Mouse (Mus musculus) G1E (cell line): Measurements from ENCODE around the gene Paox. TPM values are rescaled to one million over a fixed set of nuclear protein-coding genes. Genes with fewer than 3 reads are reported as not detected.

Experiments
- ATAC-seq: 2 replicates; pipeline ENCODE4 v1.8.0; 2016; ENCODE audit warnings: mild to moderate bottlenecking; ENCODE audit not compliant: insufficient number of reproducible peaks, poor library complexity, low FRiP score, severe bottlenecking; ENCODE audit errors: extremely low read depth
- DNase-seq: peaks from one replicate; pipeline ENCODE4 v3.0.0; 2012; ENCODE audit warnings: low spot score
- H3K27me3 ChIP-seq: 2 replicates; pipeline ENCODE4 v1.6.1; 2012; ENCODE audit warnings: mild to moderate bottlenecking, low read length, inconsistent platforms; ENCODE audit not compliant: insufficient read depth
- H3K36me3 ChIP-seq: replicated peaks from 2 replicates; pipeline ENCODE3; 2012; ENCODE audit warnings: mild to moderate bottlenecking, inconsistent platforms
- H3K4me1 ChIP-seq: 2 replicates; pipeline ENCODE4 v1.6.1; 2012; ENCODE audit warnings: low read depth, low read length, inconsistent platforms, mixed read lengths; ENCODE audit not compliant: insufficient read depth
- H3K4me3 ChIP-seq: 2 replicates; pipeline ENCODE4 v1.5.1; 2012; ENCODE audit warnings: low read depth, mild to moderate bottlenecking, inconsistent platforms, low read length, moderate library complexity, mixed read lengths
- H3K9me3 ChIP-seq: replicated peaks from 2 replicates; pipeline ENCODE4 v1.6.1; 2012; ENCODE audit warnings: inconsistent platforms
- CTCF ChIP-seq: IDR thresholded peaks from 2 replicates; pipeline ENCODE4 v1.5.1; 2012; ENCODE audit warnings: low read depth, low read length, inconsistent platforms, mixed read lengths
- GATA1 ChIP-seq: IDR thresholded peaks from 2 replicates; pipeline ENCODE4 v1.6.1; 2012; ENCODE audit warnings: borderline replicate concordance, low read length, inconsistent platforms, mixed read lengths
- GATA2 ChIP-seq: IDR thresholded peaks from 2 replicates; pipeline ENCODE4 v1.6.1; 2012; ENCODE audit warnings: low read depth, low read length, inconsistent platforms, borderline replicate concordance
- POLR2AphosphoS5 ChIP-seq: IDR thresholded peaks from 2 replicates; pipeline ENCODE4 v1.6.1; 2012; ENCODE audit warnings: low read depth, low read length, inconsistent platforms; ENCODE audit not compliant: insufficient replicate concordance
- TAL1 ChIP-seq: conservative IDR thresholded peaks from 2 replicates; pipeline ENCODE4 v1.6.1; 2012; ENCODE audit warnings: low read depth, low read length, inconsistent platforms, mixed read lengths
- polyA plus RNA-seq: library from polyadenylated mRNA; stranded (reverse); fragments of >175 nt; gene quantifications from 2 replicates; pipeline ENCODE4 v1.2.3, GENCODE M21; 2012
- total RNA-seq, 2 experiments: library from RNA; stranded (forward) in 1 of 2; stranded (reverse) in 1 of 2; fragments of 200-1000 nt in 1 of 2; fragments of >200 nt in 1 of 2; fragmentation: Nextera tagmentation in 1 of 2; gene quantifications; 2 replicates each; pipeline ENCODE4 v1.2.3; 2014 to 2017

Paox gene
- total and polyA plus RNA-seq, 3 experiments: 6.0 to 11.7 (median 10.5) TPM

DNA sequence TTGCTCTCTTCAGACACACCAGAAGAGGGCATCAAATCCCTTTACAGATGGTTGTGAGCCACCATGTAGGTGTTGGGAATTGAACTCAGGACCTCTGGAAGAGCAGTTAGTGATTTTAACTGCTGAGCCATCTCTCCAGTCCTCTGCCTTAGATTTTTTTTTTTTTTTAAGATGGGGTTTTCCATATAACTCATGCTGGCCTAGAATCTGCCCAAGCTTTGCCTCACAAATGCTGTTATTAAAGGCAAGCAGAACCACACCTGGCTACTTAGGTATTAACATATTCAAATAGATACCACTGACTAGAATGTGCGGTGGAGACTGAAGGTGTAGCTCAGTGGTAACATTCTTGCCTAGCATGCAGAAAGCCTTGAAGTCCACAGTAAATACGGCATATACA lies 4.9 kb downstream of the Paox start:
- 0 out of 2 replicates have a peak, but pooled peaks cover 2% of the 10 kb centered on the region for H3K27me3 ChIP-seq
- H3K4me1 ChIP-seq: peaks cover 41% of the 10 kb centered on the region
- ATAC-seq (no peak), DNase-seq (no peak)
- H3K36me3 ChIP-seq: no peaks in the 10 kb centered on the region
- no peaks in the 10 kb centered on the region for H3K9me3 ChIP-seq
- TF ChIP-seq POLR2AphosphoS5 (no peak), TAL1 (no peak), GATA1 (no peak), GATA2 (no peak), CTCF (no peak)
- no peak overlapping the region for H3K4me3 ChIP-seq

DNA sequence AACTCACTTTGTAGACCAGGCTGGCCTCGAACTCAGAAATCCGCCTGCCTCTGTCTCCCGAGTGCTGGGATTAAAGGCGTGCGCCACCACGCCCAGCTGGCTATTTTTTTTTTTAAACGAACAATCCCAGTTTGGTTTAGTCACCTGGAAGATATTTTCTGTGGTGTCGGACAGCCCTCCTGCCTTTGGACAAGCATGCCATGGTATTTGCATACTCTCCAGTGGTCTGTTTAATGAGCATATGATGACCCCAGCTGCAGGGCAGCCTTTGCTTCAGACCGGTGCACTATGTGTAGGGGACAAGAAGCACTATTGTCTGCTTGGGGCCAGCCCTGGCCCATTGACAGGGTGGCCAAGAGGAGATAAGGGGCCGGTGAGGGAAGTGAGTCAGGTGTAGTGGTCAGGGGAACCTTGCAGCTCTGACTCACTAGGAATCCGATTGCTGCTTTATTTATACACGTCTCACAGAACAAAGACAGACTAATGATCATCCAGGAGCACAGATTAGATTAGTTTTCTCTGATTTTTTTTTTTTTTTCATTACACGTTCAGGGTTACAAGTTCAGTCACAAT lies 5.8 kb downstream of the Paox start:
- peaks cover 41% of the 10 kb centered on the region for H3K4me1 ChIP-seq
- no peak for ATAC-seq
- no peaks in the 10 kb centered on the region for H3K9me3 ChIP-seq
- no peak for DNase-seq
- TF ChIP-seq POLR2AphosphoS5 (no peak), TAL1 (no peak), CTCF (no peak), GATA2 (no peak)
- H3K27me3 ChIP-seq: 0 out of 2 replicates have a peak, but pooled peaks cover 2% of the 10 kb centered on the region
- H3K4me3 ChIP-seq: no peak overlapping the region
- no peaks in the 10 kb centered on the region for H3K36me3 ChIP-seq

DNA sequence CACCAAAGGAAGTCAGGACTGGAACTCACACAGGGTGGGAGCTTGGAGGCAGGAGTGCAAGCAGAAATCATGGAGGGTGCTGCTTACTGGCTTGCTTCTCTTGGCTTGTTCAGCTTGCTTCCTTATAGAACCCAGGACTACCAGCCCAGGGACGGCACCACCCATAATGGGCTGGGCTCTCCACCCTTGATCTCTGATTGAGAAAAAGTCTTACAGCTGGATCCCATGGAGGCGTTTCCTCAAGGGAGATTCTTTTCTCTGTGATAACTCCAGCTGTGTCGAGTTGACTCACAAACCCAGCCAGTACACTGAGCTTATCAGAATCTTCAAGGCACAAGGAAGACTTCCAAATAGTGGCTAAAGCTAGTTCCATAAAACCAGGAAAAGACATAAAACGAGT lies 7.2 kb downstream of the Paox start:
- Histone ChIP-seq H3K36me3 (peaks cover 12% of the 10 kb centered on the region), H3K4me3 (no peak overlapping the region), H3K27me3 (0 out of 2 replicates have a peak, but pooled peaks cover 2% of the 10 kb centered on the region), H3K9me3 (no peaks in the 10 kb centered on the region), H3K4me1 (peaks cover 45% of the 10 kb centered on the region)
- ATAC-seq: no peak
- no peak for TF ChIP-seq POLR2AphosphoS5
- TF ChIP-seq GATA1: no peak
- TF ChIP-seq CTCF: no peak
- TF ChIP-seq TAL1: no peak
- no peak for TF ChIP-seq GATA2
- DNase-seq: no peak

DNA sequence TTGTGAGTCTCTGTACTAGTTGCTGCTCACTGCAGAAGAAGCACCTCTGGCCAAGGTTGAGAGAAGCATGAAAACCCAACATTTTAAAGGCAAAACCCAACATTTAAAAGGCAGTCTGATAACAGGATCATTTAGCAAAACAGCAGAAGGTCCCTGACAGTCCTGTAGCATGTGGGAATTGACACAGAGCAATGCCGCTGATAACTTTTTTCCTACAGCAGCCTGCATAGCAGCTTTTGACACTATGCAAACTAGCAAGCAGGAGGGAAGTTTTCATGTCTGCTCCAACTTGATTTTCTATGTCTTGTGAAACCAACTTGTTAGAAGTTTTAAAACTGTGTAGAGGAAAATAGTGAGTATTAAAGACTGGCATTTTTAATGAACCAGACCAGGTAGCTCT lies 8.8 kb downstream of the Paox start:
- Histone ChIP-seq H3K4me1 (peaks cover 58% of the 10 kb centered on the region), H3K9me3 (no peaks in the 10 kb centered on the region), H3K4me3 (no peak overlapping the region), H3K36me3 (peaks cover 26% of the 10 kb centered on the region), H3K27me3 (0 out of 2 replicates have a peak, but pooled peaks cover 2% of the 10 kb centered on the region)
- TF ChIP-seq GATA1 (no peak), CTCF (no peak), POLR2AphosphoS5 (no peak), GATA2 (no peak), TAL1 (no peak)
- DNase-seq: no peak
- ATAC-seq: no peak

DNA sequence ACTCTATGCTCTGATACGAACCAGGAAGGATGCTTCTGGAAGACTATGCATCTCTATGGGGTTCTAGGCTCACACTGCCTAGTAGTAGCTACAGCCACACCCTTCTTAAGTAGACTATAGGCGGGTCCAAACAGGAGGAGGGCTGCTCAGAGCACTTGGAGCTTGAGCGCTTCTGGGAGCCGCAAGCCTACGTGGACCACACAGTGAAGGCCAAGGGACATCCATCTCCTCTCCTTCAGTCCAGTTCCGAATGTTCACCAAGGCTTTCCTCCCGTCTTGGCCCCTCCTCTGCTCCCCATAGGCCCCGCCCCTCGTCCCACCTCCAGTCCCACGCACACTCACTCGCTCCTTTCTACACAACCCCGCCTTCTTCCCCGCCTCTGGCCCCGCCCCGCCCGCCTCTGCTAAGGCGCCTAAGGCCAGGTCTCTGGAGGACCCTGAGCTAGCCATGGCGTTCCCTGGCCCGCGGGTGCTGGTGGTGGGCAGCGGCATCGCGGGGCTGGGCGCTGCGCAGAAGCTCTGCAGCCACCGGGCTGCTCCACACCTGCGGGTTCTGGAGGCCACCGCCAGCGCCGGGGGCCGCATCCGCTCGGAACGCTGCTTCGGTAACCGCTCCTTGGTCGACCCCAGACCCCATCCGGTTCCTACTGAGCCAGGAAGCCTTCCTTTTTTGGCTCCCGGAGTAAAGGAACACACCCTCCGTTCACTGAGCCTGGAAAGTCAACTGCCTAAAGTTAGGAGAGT lies 9.9 kb downstream of the Paox start:
- peak; percentile 84 for DNase-seq
- H3K4me3 ChIP-seq: peak overlapping the region; percentile 84
- no peak for TF ChIP-seq GATA2
- TF ChIP-seq POLR2AphosphoS5: no peak
- no peak for TF ChIP-seq GATA1
- TF ChIP-seq CTCF: no peak
- TF ChIP-seq TAL1: no peak

DNA sequence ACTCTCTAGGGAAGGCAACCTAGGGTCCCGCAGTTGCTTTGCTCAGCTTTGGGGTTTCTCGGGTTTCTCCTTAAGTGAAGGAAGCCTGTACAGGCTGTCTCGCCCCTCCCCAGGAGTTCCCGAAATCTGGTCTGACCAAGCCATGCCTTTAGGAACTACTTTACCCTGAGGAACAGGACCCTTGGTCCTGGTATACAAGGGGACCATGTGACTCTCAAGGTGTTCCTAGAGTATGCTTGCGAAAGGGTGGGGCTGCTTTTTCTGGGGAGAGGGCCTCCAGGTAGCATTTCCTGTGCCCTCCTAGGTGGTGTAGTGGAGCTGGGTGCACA lies 10.4 kb downstream of the Paox start:
- H3K27me3 ChIP-seq: 0 out of 2 replicates have a peak, but pooled peaks cover 2% of the 10 kb centered on the region
- DNase-seq (no peak), ATAC-seq (no peak)
- no peak for TF ChIP-seq GATA1
- TF ChIP-seq CTCF: no peak
- TF ChIP-seq TAL1: no peak
- no peak for TF ChIP-seq GATA2
- TF ChIP-seq POLR2AphosphoS5: no peak
- H3K4me1 ChIP-seq: peaks cover 63% of the 10 kb centered on the region
- peaks cover 41% of the 10 kb centered on the region for H3K36me3 ChIP-seq
- H3K4me3 ChIP-seq: peak overlapping the region; percentile 84
- no peaks in the 10 kb centered on the region for H3K9me3 ChIP-seq

More for the DNA sequence above, 9.9 kb downstream of the Paox start:
- H3K4me1 ChIP-seq: peaks cover 63% of the 10 kb centered on the region
- ATAC-seq: peak; percentile 96
- H3K36me3 ChIP-seq: peaks cover 37% of the 10 kb centered on the region
- H3K9me3 ChIP-seq: no peaks in the 10 kb centered on the region
- 0 out of 2 replicates have a peak, but pooled peaks cover 2% of the 10 kb centered on the region for H3K27me3 ChIP-seq
